ENCODE assay signal across 10 mouse cellular contexts in the genomic region with DNA sequence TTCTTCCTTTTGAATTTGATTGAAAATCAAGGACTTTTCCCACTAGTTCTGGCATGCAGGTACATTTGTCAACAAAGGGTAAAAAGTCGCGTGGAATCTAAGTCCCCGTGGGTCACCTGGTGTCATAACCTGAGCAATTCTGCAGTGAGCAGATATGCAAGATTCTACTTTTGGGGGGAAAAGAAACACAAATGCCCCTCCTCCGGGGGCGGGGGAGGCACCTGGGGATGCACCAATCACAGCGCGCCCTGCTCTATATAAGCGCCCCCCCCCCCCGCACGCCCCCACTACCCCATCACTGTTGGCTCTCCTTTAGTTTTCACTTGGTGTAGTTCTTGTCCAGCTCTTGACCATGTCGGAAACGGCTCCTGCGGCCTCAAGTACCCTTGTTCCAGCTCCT. TPM values are rescaled to one million over a fixed set of nuclear protein-coding genes. Genes with fewer than 3 reads are reported as not detected.
A peak's percentile ranks its signal among the peaks of the same experiment; 100 is the strongest.
DNase-seq lines count a peak whose midpoint lies in the region; ATAC-seq and TF ChIP-seq lines count a peak whose summit lies in the region.
"Had no signal": no experiment of that assay in that cellular context is flagged by ENCODE, and none has a peak within 500 bp of the region (broad histone marks: within the 10 kb centered on the region; RNA-seq: fewer than 3 reads in every experiment).

A gene (plus strand): TSS at position 301 of the 400 bp plus-strand sequence.

- no peaks in the 10 kb centered on the region for H3K27me3 ChIP-seq in heart, embryonic 13.5 days (replicated peaks)
- H3K27me3 ChIP-seq in heart, adult 2 months (ENCODE audit: control insufficient read depth, insufficient read depth, low read length) = no peaks in the 10 kb centered on the region
- H3K27me3 ChIP-seq in lung, embryonic 16.5 days (ENCODE audit: control insufficient read depth, insufficient read depth, low read depth, low read length) = no peaks in the 10 kb centered on the region
- H3K27me3 ChIP-seq in liver, embryonic 12.5 days (replicated peaks) = no peaks in the 10 kb centered on the region

- WGBS in heart, embryonic 13.5 days = 36% methylated on average over 13 of the region's 13 CpGs
- 48% methylated on average over 13 of the region's 13 CpGs for WGBS in heart, adult 2 months
- 34% methylated on average over 9 of the region's 13 CpGs for WGBS in lung, embryonic 16.5 days
- WGBS in bone marrow, adult 2 months = 70% methylated on average over 13 of the region's 13 CpGs
- 52% methylated on average over 13 of the region's 13 CpGs for WGBS in liver, embryonic 12.5 days (ENCODE audit: insufficient replicate concordance)

- H3K36me3 ChIP-seq in heart, embryonic 13.5 days = no peaks in the 10 kb centered on the region
- H3K36me3 ChIP-seq in heart, adult 2 months (ENCODE audit: control insufficient read depth, insufficient read depth, low read length) = no peaks in the 10 kb centered on the region
- H3K36me3 ChIP-seq in lung, embryonic 16.5 days (ENCODE audit: control insufficient read depth, insufficient read depth, low read length) = no peaks in the 10 kb centered on the region
- H3K36me3 ChIP-seq in liver, embryonic 12.5 days = peaks cover 3% of the 10 kb centered on the region; the same call in 1 of the 2 replicates

- H3K27ac ChIP-seq in heart, embryonic 13.5 days (replicated peaks) = no peak within 1 kb of the TSS
- H3K27ac ChIP-seq in heart, adult 2 months = no peak within 1 kb of the TSS
- H3K27ac ChIP-seq in lung, embryonic 16.5 days (ENCODE audit: low read length) = peak within 1 kb of the TSS; percentile 84
- peak within 1 kb of the TSS; percentile 14 for H3K27ac ChIP-seq in bone marrow, adult 2 months (ENCODE audit: control insufficient read depth, insufficient read depth, low read depth, low read length, poor library complexity)
- H3K27ac ChIP-seq in liver, embryonic 12.5 days = peak within 1 kb of the TSS; percentile 100

- peak within 1 kb of the TSS; percentile 37; the same call in 1 of the 2 replicates for H3K9ac ChIP-seq in heart, embryonic 13.5 days
- no peak within 1 kb of the TSS for H3K9ac ChIP-seq in heart, adult 2 months (ENCODE audit: low read depth, low read length)
- H3K9ac ChIP-seq in lung, embryonic 16.5 days (ENCODE audit: low read length) = peak within 1 kb of the TSS; percentile 39; the same call in 1 of the 2 replicates
- peak within 1 kb of the TSS; percentile 79 for H3K9ac ChIP-seq in liver, embryonic 12.5 days

- intact Hi-C loops in heart, adult 2 months (cut with DNase I) = loop anchor here (5.0 to 10.0 kb wide), 3 partner anchors 263 to 1981 kb away; a partner anchor contains a TSS

- no peaks in the 10 kb centered on the region for H3K79me2 ChIP-seq in heart, adult 2 months (replicated peaks; ENCODE audit: control insufficient read depth, insufficient read depth, low read length)

- no peak within 1 kb of the TSS for H3K4me3 ChIP-seq in heart, embryonic 13.5 days
- H3K4me3 ChIP-seq in heart, adult 2 months = no peak within 1 kb of the TSS
- no peak within 1 kb of the TSS for H3K4me3 ChIP-seq in lung, embryonic 16.5 days (ENCODE audit: low read length)
- H3K4me3 ChIP-seq in bone marrow, adult 2 months (replicated peaks; ENCODE audit: control insufficient read depth, low read depth, low read length) = no peak within 1 kb of the TSS
- peak within 1 kb of the TSS; percentile 14 for H3K4me3 ChIP-seq in liver, embryonic 12.5 days

- ATAC-seq in heart, embryonic 13.5 days (ENCODE audit: extremely low read depth, insufficient number of reproducible peaks, low FRiP score, low TSS enrichment) = no peak
- ATAC-seq in lung, embryonic 16.5 days (ENCODE audit: low read depth) = no peak
- no peak for ATAC-seq in liver, embryonic 12.5 days

- H3K4me2 ChIP-seq in heart, embryonic 13.5 days = peak within 1 kb of the TSS; percentile 46
- H3K4me2 ChIP-seq in lung, embryonic 16.5 days (ENCODE audit: low read depth, low read length) = peak within 1 kb of the TSS; percentile 9
- peak within 1 kb of the TSS; percentile 65 for H3K4me2 ChIP-seq in liver, embryonic 12.5 days

- peaks cover 25% of the 10 kb centered on the region for H3K4me1 ChIP-seq in heart, embryonic 13.5 days
- H3K4me1 ChIP-seq in heart, adult 2 months (ENCODE audit: control insufficient read depth, insufficient read depth, low read length) = no peaks in the 10 kb centered on the region; the same call in 1 of the 2 replicates
- peaks cover 14% of the 10 kb centered on the region for H3K4me1 ChIP-seq in lung, embryonic 16.5 days (replicated peaks; ENCODE audit: control insufficient read depth, insufficient read depth, low read length)
- no peaks in the 10 kb centered on the region for H3K4me1 ChIP-seq in bone marrow, adult 2 months (ENCODE audit: control insufficient read depth, insufficient read depth, low read length)
- H3K4me1 ChIP-seq in liver, embryonic 12.5 days = peaks cover 40% of the 10 kb centered on the region

- no peak for TF ChIP-seq CTCF in heart, adult 2 months (IDR thresholded peaks at IDR 0.05)
- no peak for TF ChIP-seq CTCF in bone marrow, adult 2 months (IDR thresholded peaks at IDR 0.05; ENCODE audit: control insufficient read depth, insufficient read depth, low read length)

- DNase-seq in heart, adult 2 months = no peak
- no peak for DNase-seq in lung, postnatal 10 days
- DNase-seq in thymus, adult 18-20 months = no peak
- no peak for DNase-seq in left cerebral cortex, adult 9 months (ENCODE audit: low spot score in 2 of 2)
- DNase-seq: cerebellum, adult 2 months had no signal

- H3K9me3 ChIP-seq in heart, embryonic 13.5 days = no peaks in the 10 kb centered on the region
- no peaks in the 10 kb centered on the region for H3K9me3 ChIP-seq in lung, embryonic 16.5 days (ENCODE audit: control insufficient read depth, low read length)
- no peaks in the 10 kb centered on the region for H3K9me3 ChIP-seq in liver, embryonic 12.5 days (replicated peaks)

- no peak for TF ChIP-seq EP300 in heart, adult 2 months (IDR thresholded peaks at IDR 0.05; ENCODE audit: insufficient read depth, low read depth, low read length)

- no peak for TF ChIP-seq POLR2A in heart, adult 2 months (IDR thresholded peaks at IDR 0.05; ENCODE audit: insufficient read depth, low read depth, low read length)
- TF ChIP-seq POLR2A in bone marrow, adult 2 months (IDR thresholded peaks at IDR 0.05; ENCODE audit: borderline replicate concordance, control insufficient read depth, low read depth, low read length) = no peak

RNA-seq across cellular contexts. Expression of the gene that starts here (rescaled TPM):
- not detected in 2 replicates for polyA plus RNA-seq in heart, embryonic 13.5 days (2015; fragmentation: Nextera tagmentation; extraction: Ambion mirVana)
- total RNA-seq in heart, adult 2 months (2021) = not detected
- not detected in 2 replicates for polyA plus RNA-seq in heart, adult 2 months (2012; rRNA removed)
- polyA plus RNA-seq in lung, embryonic 16.5 days (2015; fragmentation: Nextera tagmentation; extraction: Ambion mirVana) = 0.16 and 0.48 TPM in 2 replicates
- 3.9 TPM in 1 of 2 replicates, not detected in the other for polyA plus RNA-seq in bone marrow, adult 2 months (2011; ENCODE audit: insufficient read depth, insufficient read length, low replicate concordance, missing spikeins)
- not detected in 2 replicates for polyA plus RNA-seq in liver, embryonic 12.5 days (2016; fragmentation: Nextera tagmentation; extraction: Ambion mirVana)
- total RNA-seq: liver, adult 2 months had no signal
- polyA plus RNA-seq: cerebellum, adult 2 months; liver, adult 2 months had no signal

Comparison
In these comparisons a context has a peak if more than half of its experiments do, and no peak if none do; other contexts are left out.
1. H3K27ac ChIP-seq: peak in lung, embryonic 16.5 days (single experiment), bone marrow, adult 2 months (single experiment) and liver, embryonic 12.5 days (single experiment); none in heart, embryonic 13.5 days (single experiment) and heart, adult 2 months (single experiment).
2. H3K4me2 ChIP-seq: peak in every context shown above with its lines; median percentile 65 in liver, embryonic 12.5 days; 46 in heart, embryonic 13.5 days; 9 in lung, embryonic 16.5 days.